Mouse (Mus musculus) right cerebral cortex, postnatal 14 days (tissue): ENCODE data around the gene Car6.

ENCODE experiments used
- DNase-seq: peaks from one replicate; pipeline ENCODE4 v3.0.0; 2022

Gene Car6

DNA sequence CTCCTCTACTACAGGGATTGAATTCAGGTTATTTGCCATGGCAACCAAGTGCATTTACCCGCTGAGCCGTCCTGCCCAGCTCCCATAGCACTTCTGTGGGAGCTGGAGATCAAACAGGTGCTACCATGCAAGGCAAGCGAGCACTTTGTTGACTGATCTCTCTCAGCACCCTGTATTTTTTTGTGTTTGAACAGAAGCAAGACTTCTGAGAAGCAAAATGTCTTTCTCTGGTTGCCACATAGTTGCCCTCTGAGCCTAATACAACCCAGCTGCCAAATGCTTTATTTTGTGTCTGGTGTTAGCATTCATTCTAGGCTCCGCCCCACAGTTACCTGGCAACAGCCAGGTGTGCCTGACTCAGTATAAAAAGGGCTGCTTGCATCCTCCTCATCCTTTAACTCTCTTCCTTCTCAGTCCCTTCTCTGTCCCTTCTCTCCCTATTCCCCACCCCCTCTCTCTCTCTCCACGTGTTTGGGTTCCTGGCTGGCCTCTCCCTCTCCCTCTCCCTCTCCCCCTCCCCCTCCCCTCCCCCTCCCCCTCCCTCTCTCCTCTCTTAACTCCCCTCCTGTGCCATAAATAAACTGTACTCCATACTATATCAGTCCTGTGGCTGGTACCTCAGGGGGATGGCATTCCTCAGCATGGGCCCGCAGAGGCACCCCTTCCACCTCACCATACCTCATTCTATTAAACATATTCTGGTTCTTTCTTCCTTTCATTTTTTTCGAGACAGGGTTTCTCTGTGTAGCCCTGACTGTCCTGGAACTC lies 27.6 kb upstream of the Car6 start:
- DNase-seq = no peak

GRCm38 (mm10) chr4:150226818-150227688 lies 25.9 kb upstream of the Car6 start:
- peak; percentile 57 for DNase-seq

DNA sequence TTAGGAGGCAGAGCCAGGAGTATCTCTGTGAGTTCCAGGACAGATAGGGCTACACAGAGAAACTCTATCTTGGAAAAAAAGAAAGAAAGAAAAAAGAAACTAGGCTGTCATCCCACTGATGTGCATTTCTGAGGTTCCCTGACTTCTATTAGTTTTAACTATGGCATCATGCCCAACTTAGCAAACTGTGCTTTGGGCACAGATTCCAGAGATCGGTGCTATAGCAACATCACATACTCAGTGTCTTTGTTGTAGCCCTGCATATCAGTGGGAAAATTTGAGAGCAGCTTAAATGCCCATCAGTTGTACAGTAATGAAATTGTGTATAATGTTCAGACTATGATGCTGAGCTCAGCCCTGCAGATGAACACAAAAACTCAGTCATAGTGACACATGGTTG lies 24.6 kb upstream of the Car6 start:
- no peak for DNase-seq

DNA sequence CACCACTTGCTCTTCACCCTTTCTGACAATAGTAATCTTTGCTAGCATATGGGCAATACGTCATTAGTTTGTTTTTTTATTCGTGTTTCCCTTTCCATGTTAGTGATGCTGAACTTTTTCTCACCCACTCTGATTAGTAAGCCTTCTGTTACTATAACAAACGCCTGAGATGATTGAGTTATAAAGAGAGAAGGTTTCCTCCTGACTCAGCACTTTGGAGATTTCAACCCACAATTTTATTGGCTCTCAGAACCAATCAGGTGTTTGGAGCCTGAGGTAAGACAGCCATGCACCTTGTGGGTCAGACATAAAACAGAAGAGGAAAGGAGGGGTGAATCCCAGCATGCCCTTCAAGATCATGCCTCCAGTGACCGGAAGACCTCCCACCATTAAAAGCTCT lies 22.7 kb upstream of the Car6 start:
- no peak for DNase-seq

GRCm38 (mm10) chr4:150221017-150221640 lies 20.0 kb upstream of the Car6 start:
- no peak for DNase-seq

DNA sequence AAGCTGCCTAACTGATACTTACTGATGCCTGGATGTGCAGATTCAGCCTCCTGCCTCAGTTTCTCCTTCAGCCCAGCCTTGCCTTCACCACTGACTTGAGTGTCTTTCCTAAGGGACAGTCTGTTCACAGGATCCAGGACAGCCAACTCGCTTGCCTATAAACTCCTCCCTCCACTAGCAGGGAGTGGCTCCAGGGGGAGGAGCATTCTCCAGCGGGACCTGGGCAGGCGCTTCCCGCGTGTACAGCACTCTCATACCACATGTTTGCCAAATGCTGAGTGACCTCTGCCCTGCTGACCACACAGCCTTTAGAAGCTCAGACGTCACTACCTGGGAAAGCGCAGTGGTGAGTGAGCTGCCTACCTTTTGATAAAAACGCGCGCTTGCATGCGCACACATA lies 19.5 kb upstream of the Car6 start:
- no peak for DNase-seq

- peak; percentile 70 for DNase-seq
Measured at GRCm38 (mm10) chr4:150219501-150220292, 18.6 kb upstream of the Car6 start.

- no peak for DNase-seq
Measured at GRCm38 (mm10) chr4:150217935-150218334, 16.8 kb upstream of the Car6 start.

GRCm38 (mm10) chr4:150217042-150217554 lies 16.0 kb upstream of the Car6 start:
- no peak for DNase-seq

GRCm38 (mm10) chr4:150216423-150216822 lies 15.3 kb upstream of the Car6 start:
- no peak for DNase-seq

DNA sequence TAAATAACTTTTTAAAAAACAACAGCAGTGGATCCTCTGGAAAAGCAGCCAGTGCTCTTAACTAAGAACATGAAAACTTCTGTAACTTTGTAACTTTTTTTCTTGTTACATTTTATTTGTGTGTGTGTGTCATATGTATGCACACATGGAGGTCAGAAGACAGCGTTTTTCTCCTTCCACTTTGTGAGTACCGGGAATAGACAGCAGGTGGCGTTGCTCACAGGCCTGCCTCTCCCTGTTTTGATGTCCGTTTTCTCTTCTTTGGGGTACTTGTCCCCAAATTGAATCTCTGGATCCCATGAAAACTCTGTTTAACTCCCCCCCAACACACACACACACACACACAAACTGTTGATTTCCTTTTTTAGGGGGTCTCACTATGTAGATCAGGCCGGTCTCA lies 12.8 kb upstream of the Car6 start:
- DNase-seq = no peak

- no peak for DNase-seq
Measured at GRCm38 (mm10) chr4:150212553-150212971, 11.4 kb upstream of the Car6 start.

GRCm38 (mm10) chr4:150211930-150212552 lies 10.9 kb upstream of the Car6 start:
- DNase-seq = no peak

- no peak for DNase-seq
Measured at GRCm38 (mm10) chr4:150210306-150210705, 9.2 kb upstream of the Car6 start.

- DNase-seq = no peak
Measured at GRCm38 (mm10) chr4:150209751-150210150, 8.6 kb upstream of the Car6 start.

- no peak for DNase-seq
Measured at GRCm38 (mm10) chr4:150204877-150205276, 3.7 kb upstream of the Car6 start.

- DNase-seq = no peak
Measured at GRCm38 (mm10) chr4:150202702-150203101, 1.6 kb upstream of the Car6 start.

DNA sequence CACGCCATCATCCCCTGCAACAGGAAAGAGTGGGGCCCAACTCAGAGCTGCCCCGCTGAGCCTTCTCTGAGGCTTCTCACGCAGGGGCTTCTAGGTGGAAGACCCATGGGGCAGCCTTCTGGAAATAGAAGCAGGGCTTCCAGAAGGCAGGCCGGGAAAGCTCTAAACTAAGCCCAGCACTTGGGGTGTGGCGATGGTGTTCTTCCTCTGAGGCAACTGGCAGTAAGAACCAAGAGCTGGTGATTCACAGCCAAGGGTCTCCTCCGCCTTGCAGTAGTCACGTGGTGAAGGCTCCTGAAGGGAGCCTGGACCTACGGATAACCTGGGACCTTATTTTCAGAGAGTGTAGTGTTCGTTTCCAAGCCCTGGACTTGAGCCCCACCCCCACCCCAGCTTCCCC lies 2.9 kb downstream of the Car6 start:
- DNase-seq = no peak

DNA sequence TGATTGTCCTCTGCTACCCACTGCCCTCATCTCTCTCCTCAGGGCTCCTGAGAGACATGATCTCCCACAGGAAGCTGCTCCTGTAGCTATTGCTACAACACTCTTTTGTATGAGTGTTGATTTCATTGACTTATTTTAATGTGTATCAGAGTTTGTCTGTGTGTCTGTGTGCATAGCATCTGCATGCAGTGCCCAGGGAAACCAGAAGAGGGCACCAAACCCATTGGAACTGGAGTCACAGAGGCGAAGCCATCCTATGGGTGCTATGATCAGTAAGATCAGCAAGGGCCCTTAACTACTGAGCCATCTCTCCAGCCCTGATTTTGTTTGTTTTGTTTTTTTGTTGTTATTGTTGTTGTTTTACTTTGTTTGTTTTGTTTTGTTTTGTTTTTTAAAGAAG lies 7.2 kb downstream of the Car6 start:
- DNase-seq = peak; percentile 22

DNA sequence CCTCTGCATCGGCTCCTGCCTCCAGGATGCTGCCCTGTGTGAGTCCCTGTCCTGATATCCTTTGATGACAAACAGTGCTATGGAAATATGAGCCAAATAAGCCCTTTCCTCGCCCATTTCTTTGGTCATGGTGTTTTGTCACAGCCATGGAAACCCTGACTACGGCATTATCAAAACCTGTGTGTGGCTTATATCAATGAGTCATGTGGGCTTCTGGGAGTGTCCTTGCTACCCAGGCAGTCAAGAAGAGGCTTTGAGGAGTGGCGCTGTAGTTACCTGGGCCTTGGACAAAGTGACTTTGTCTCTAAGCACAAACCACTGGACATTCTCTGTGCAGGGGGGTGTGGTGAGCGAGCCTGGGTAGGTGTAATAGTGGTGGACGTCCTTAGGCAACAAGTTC lies 8.9 kb downstream of the Car6 start:
- DNase-seq = no peak

DNA sequence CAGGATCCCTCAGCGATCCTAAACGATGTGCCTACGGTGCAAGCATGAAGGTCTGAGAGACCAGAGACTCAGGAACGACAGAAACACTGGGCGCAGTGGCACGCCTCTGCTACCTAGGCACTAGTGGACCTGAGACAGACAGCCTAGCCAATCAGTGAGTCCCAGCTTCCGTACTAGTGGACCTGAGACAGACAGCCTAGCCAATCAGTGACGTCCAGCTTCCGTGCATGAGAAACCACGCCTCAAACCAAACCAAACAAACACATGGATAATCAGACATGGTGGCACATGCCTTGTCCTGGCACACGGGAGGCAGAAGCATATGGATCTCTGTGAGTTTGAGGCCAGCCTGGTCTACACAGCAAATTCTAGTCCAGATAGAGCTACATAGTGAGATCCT lies 12.9 kb downstream of the Car6 start:
- DNase-seq = no peak

GRCm38 (mm10) chr4:150181304-150181703 lies 19.8 kb downstream of the Car6 start:
- DNase-seq = no peak
